Mouse (Mus musculus) embryonic facial prominence, embryonic 12.5 days (tissue): ENCODE measurements around the gene Tex33. TPM values are rescaled to one million over a fixed set of nuclear protein-coding genes. Genes with fewer than 3 reads are reported as not detected.

Source experiments
- ATAC-seq: fragments of 200-750 bp; cut with Nextera tagmentation; 2 replicates; pipeline ENCODE4 v1.8.0; 2017; ENCODE audit not compliant: insufficient number of reproducible peaks, insufficient read depth, low FRiP score, low TSS enrichment
- H3K27ac ChIP-seq: fragments of 300-500 bp; sonication (generic); 2 replicates; pipeline ENCODE4 v1.5.1; 2016; ENCODE audit warnings: mild to moderate bottlenecking
- H3K27me3 ChIP-seq: fragments of 300-500 bp; sonication (generic); 2 replicates; pipeline ENCODE4 v1.6.1; 2016; ENCODE audit warnings: mild to moderate bottlenecking, moderate library complexity
- H3K36me3 ChIP-seq: fragments of 300-500 bp; sonication (generic); 2 replicates; pipeline ENCODE4 v1.6.1; 2016; ENCODE audit warnings: mild to moderate bottlenecking
- H3K4me1 ChIP-seq: fragments of 300-500 bp; sonication (generic); 2 replicates; pipeline ENCODE4 v1.6.1; 2016
- H3K4me2 ChIP-seq: fragments of 300-500 bp; sonication (generic); replicated peaks from 2 replicates; pipeline ENCODE4 v1.6.1; 2016; ENCODE audit warnings: mild to moderate bottlenecking, moderate library complexity
- H3K4me3 ChIP-seq: fragments of 300-500 bp; sonication (generic); 2 replicates; pipeline ENCODE4 v1.5.1; 2016; ENCODE audit warnings: mild to moderate bottlenecking
- H3K9ac ChIP-seq: fragments of 300-500 bp; sonication (generic); 2 replicates; pipeline ENCODE4 v1.6.1; 2016; ENCODE audit warnings: mild to moderate bottlenecking, moderate library complexity
- H3K9me3 ChIP-seq: fragments of 300-500 bp; sonication (generic); 2 replicates; pipeline ENCODE4 v1.6.1; 2016; ENCODE audit warnings: mild to moderate bottlenecking, moderate library complexity
- WGBS: fragments of 180-500 bp; shearing (Covaris S2); methylation state at CpG from one replicate; pipeline ENCODE4 v1.1.7; 2016; 5-methylcytosine and 5-hydroxymethylcytosine counted together
- polyA plus RNA-seq: library from polyadenylated mRNA; unstranded; fragments of >200 nt; fragmentation: Nextera tagmentation; extraction: Ambion mirVana; gene quantifications from 2 replicates; pipeline ENCODE4 v1.2.1, GENCODE M21; 2016

The Tex33 gene
- polyA plus RNA-seq, 1 experiment from 2014 or later: not detected

- H3K27ac ChIP-seq: no peak overlapping the region
- whole genome bisulfite sequencing: 89% methylated on average over 14 of the region's 14 CpGs
These were observed 17.5 kb upstream of the Tex33 start for GRCm38 (mm10) chr15:78413083-78413718.

GRCm38 (mm10) chr15:78409570-78410052 lies 13.9 kb upstream of the Tex33 start:
- no peaks in the 10 kb centered on the region for H3K36me3 ChIP-seq
- peak overlapping the region; percentile 47 for H3K4me2 ChIP-seq
- no peaks in the 10 kb centered on the region for H3K9me3 ChIP-seq
- peaks cover 29% of the 10 kb centered on the region; the same call in 1 of the 2 replicates for H3K4me1 ChIP-seq
- H3K4me3 ChIP-seq: peak overlapping the region; percentile 25
- peaks cover 48% of the 10 kb centered on the region for H3K27me3 ChIP-seq
- no peak for ATAC-seq
- 13% methylated on average over 12 of the region's 12 CpGs for WGBS
- no peak overlapping the region for H3K9ac ChIP-seq
- H3K27ac ChIP-seq: no peak overlapping the region

More at GRCm38 (mm10) chr15:78413083-78413718, 17.5 kb upstream of the Tex33 start:
- no peaks in the 10 kb centered on the region for H3K36me3 ChIP-seq
- H3K4me2 ChIP-seq: no peak overlapping the region
- H3K27me3 ChIP-seq: peaks cover 41% of the 10 kb centered on the region
- ATAC-seq: no peak
- H3K4me3 ChIP-seq: no peak overlapping the region
- peaks cover 11% of the 10 kb centered on the region; the same call in 1 of the 2 replicates for H3K4me1 ChIP-seq
- no peak overlapping the region for H3K9ac ChIP-seq
- H3K9me3 ChIP-seq: no peaks in the 10 kb centered on the region

DNA sequence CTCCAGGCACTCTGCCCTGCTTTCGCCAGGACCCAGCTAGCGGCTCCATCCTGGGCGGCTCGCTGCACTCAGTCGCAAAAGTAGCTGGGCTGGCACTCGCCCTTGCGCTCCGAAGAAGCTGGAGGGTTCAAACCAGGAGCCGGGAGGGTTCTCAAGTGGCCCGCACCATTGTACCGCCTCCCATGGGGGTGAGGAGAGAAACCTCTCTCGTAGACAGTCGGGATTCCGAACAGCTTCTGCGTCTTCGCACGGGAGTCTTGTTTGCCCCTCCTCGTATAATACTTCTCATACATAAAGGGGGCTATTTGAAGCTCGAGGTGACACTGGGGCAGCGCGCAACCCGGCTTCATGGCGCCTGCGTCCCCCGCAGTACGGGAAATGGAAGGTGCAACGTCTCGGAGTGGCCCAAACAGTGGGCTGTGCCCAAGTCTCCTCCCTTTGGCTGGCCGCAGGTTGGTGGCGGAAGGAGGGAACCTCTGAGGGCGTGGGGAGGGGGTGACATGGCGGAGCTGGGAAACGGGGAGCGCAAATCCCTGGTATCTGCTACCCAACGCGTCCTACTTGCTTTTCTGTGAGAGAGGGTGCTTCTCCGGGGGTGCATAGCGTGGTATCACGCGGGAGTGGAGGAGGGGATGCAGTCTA lies 10.7 kb upstream of the Tex33 start, which contains the start of gene Mpst:
Mpst (plus strand) TSS at position 124 of the 642 bp plus-strand sequence.
- H3K9ac ChIP-seq: peak within 1 kb of the TSS; percentile 69
- H3K9me3 ChIP-seq: no peaks in the 10 kb centered on the region
- under 1% methylated on average over 40 of the region's 40 CpGs for WGBS
- H3K4me3 ChIP-seq: peak within 1 kb of the TSS; percentile 60
- peak; percentile 78 for ATAC-seq
- H3K27me3 ChIP-seq: peaks cover 39% of the 10 kb centered on the region
- H3K4me2 ChIP-seq: peak within 1 kb of the TSS; percentile 91
- H3K27ac ChIP-seq: peak within 1 kb of the TSS; percentile 92
- no peaks in the 10 kb centered on the region for H3K36me3 ChIP-seq
- peaks cover 44% of the 10 kb centered on the region for H3K4me1 ChIP-seq

DNA sequence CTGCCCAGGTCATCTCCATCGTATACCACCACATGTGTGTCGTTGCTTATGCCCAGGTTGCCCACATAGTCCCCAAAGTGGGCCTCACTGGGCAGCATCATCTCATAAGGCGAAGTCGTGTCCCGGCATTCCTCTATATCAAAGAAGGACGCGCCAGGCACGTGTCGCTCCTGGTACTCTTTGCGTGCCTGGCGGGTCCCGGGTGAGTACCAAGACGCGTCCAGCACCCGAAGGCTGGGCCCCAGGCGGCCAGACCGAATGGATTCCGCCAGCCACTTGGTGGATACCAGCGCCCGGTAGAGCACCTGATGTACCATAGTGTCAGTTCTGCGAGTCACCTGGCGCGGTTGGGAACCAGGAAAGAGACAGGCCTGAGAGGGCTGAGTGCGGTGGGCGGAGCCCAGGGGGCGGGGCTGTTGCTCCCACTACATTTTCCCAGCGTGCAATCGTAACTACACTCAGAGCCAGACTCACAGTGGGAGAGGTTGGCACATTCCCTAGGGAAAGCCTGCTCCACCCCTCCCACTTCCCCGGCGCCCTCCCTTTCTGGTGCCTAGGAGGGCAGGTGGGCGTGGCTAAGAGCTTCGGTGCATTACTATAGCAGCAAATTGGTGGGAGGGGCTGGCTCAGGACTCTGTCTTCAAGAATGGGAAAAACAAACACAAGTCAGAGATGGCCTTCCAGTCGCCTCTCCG lies 10.0 kb upstream of the Tex33 start, which contains the start of gene Tst:
Tst (minus strand) TSS at position 391 of the 695 bp plus-strand sequence.
- Histone ChIP-seq H3K9ac (peak within 1 kb of the TSS; percentile 69), H3K4me1 (peaks cover 44% of the 10 kb centered on the region)

DNA sequence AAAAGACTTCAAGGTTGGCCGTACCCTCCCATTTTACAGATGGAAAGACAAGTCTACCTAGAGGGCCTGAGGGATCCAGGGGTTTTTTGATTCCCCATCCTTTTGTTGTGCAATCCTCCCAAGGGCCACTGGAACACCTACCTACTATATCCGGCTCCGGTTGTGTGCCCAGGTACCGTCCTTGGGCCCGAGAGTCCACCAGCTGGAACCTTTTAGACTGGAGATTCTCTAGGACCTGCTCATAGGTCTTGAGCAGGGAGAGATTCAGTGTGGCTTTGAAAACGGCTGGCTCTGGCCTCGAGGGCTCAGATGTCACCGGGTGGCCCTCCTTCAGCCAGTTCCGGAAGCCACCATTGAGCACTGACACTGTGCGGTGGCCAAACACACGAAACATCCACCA lies 9.4 kb upstream of the Tex33 start:
- Histone ChIP-seq H3K4me2 (peak overlapping the region; percentile 91), H3K4me3 (peak overlapping the region; percentile 60), H3K27me3 (peaks cover 26% of the 10 kb centered on the region), H3K4me1 (peaks cover 40% of the 10 kb centered on the region), H3K9me3 (no peaks in the 10 kb centered on the region), H3K9ac (peak overlapping the region; percentile 69; the same call in 1 of the 2 replicates), H3K36me3 (no peaks in the 10 kb centered on the region), H3K27ac (no peak overlapping the region)
- no peak for ATAC-seq
- 50% methylated on average over 11 of the region's 11 CpGs for WGBS

More for the DNA sequence above, 10.0 kb upstream of the Tex33 start, which contains the start of gene Tst:
- Histone ChIP-seq H3K4me2 (peak within 1 kb of the TSS; percentile 91), H3K9me3 (no peaks in the 10 kb centered on the region), H3K27ac (peak within 1 kb of the TSS; percentile 92), H3K4me3 (peak within 1 kb of the TSS; percentile 60), H3K27me3 (peaks cover 32% of the 10 kb centered on the region), H3K36me3 (no peaks in the 10 kb centered on the region)
- ATAC-seq: peak; percentile 72
- 3% methylated on average over 34 of the region's 34 CpGs for WGBS

DNA sequence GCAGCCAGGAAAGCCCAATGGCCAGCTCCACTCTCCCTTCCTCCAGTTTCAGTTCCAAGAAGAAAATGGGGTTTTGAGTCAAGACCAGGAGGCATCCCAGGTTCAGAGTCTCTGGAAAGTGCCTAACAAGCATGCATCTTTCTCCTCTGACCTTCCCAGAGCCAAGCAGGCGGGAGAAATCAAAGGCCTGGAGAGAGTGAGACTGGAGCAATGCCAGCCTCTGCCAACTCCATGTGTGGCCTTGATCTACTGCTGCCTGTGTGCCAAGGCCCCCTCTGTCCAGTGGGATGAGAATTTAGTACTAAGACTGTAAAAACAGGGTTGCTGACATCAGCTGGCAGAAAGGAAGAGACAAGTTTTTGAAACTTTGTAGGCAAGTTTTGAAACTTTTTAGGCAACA lies 8.2 kb upstream of the Tex33 start:
- whole genome bisulfite sequencing: 58% methylated on average over 1 of the region's 1 CpGs
- Histone ChIP-seq H3K36me3 (no peaks in the 10 kb centered on the region), H3K4me3 (no peak overlapping the region), H3K4me2 (no peak overlapping the region), H3K9ac (no peak overlapping the region), H3K9me3 (no peaks in the 10 kb centered on the region), H3K27me3 (peaks cover 14% of the 10 kb centered on the region), H3K27ac (no peak overlapping the region), H3K4me1 (peaks cover 36% of the 10 kb centered on the region)
- ATAC-seq: no peak

DNA sequence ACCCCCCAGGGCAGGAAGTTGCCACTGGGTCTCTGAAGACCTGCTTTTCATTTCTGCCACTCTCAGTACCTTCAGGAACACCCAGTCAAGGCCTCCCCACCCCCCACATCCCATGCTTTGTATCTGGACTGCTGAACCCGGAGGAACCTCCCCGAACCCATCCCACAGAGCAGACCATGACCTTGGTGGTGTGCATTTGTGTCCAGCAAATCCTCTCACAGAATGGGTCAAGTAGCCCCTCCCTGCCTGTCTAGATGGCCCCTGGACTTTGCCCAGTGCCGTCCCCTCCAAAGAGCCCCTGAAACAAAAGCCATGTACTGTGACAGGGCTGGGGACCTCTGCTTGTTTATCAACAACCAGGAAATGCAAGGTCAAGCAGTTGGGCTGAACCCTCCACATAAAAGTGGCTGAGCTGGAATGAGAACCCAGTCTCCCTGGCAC lies 7.6 kb upstream of the Tex33 start:
- Histone ChIP-seq H3K4me3 (no peak overlapping the region), H3K9ac (no peak overlapping the region)
- 48% methylated on average over 3 of the region's 3 CpGs for WGBS

GRCm38 (mm10) chr15:78402423-78402822 lies 6.7 kb upstream of the Tex33 start:
- no peak for ATAC-seq
- H3K9me3 ChIP-seq: no peaks in the 10 kb centered on the region
- 73% methylated on average over 7 of the region's 7 CpGs for WGBS
- H3K36me3 ChIP-seq: no peaks in the 10 kb centered on the region
- H3K4me1 ChIP-seq: peaks cover 32% of the 10 kb centered on the region
- H3K27me3 ChIP-seq: peaks cover under 1% of the 10 kb centered on the region; the same call in 1 of the 2 replicates
- no peak overlapping the region for H3K4me2 ChIP-seq
- H3K4me3 ChIP-seq: no peak overlapping the region
- no peak overlapping the region for H3K9ac ChIP-seq
- no peak overlapping the region for H3K27ac ChIP-seq

More for the DNA sequence above, 7.6 kb upstream of the Tex33 start:
- no peak overlapping the region for H3K27ac ChIP-seq
- no peaks in the 10 kb centered on the region for H3K9me3 ChIP-seq
- no peak for ATAC-seq
- H3K4me1 ChIP-seq: peaks cover 36% of the 10 kb centered on the region
- H3K36me3 ChIP-seq: no peaks in the 10 kb centered on the region
- H3K4me2 ChIP-seq: no peak overlapping the region
- H3K27me3 ChIP-seq: peaks cover 8% of the 10 kb centered on the region

- H3K27ac ChIP-seq: no peak overlapping the region
- no peak overlapping the region for H3K4me2 ChIP-seq
- no peak overlapping the region for H3K4me3 ChIP-seq
- H3K9ac ChIP-seq: no peak overlapping the region
- 70% methylated on average over 4 of the region's 4 CpGs for WGBS
- peaks cover 27% of the 10 kb centered on the region for H3K4me1 ChIP-seq
- H3K27me3 ChIP-seq: no peaks in the 10 kb centered on the region
- H3K9me3 ChIP-seq: no peaks in the 10 kb centered on the region
- no peak for ATAC-seq
- H3K36me3 ChIP-seq: no peaks in the 10 kb centered on the region
These were observed 6.2 kb upstream of the Tex33 start for GRCm38 (mm10) chr15:78401921-78402320.

DNA sequence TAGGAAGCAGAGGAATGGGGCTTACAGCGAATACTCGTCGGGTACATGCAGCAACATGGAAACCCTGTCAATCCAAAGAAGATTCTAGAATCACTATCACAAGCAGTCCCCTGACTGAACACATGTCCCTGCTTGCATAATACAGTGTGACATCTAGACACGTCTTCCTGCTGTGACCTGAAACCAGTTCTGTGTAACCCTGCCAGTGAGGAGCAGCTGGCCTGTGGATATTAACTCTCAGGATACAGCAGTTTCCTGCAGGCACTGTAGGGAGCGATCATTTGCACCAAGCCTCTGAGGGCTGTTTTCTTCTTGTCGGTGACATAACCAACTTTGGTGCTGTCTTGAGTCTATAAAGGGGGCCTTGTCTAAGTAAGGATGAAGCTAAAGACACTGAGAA lies 5.6 kb upstream of the Tex33 start:
- 70% methylated on average over 6 of the region's 6 CpGs for WGBS
- H3K27ac ChIP-seq: no peak overlapping the region
- no peaks in the 10 kb centered on the region for H3K27me3 ChIP-seq

DNA sequence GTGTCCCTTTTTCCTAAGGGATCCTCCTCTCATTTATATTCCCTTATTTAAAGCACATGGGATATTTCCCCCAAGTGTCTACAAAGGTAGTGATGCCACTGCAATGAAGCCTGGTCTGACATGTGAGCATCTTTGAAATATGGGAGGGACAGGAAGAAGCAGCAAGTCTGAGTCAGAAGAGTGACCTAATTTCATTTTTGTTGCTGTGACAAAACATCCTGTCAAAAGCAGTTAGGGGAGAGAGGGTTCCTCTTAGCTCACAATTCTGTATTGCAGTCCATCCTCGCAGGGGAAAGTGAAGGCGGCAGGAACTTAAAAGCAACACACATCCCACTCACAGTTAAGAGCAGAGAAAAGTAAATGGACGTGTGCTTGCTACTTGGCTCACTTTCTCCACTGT lies 4.9 kb downstream of the Tex33 start:
- Histone ChIP-seq H3K27me3 (no peaks in the 10 kb centered on the region), H3K27ac (no peak overlapping the region), H3K4me2 (no peak overlapping the region), H3K9ac (no peak overlapping the region), H3K4me3 (no peak overlapping the region), H3K4me1 (no peaks in the 10 kb centered on the region), H3K36me3 (no peaks in the 10 kb centered on the region), H3K9me3 (no peaks in the 10 kb centered on the region)
- no peak for ATAC-seq
- WGBS: 88% methylated on average over 3 of the region's 3 CpGs

More for the DNA sequence above, 5.6 kb upstream of the Tex33 start:
- no peaks in the 10 kb centered on the region for H3K9me3 ChIP-seq
- peaks cover 26% of the 10 kb centered on the region for H3K4me1 ChIP-seq
- H3K9ac ChIP-seq: no peak overlapping the region
- H3K4me3 ChIP-seq: no peak overlapping the region
- no peak for ATAC-seq
- no peaks in the 10 kb centered on the region for H3K36me3 ChIP-seq
- no peak overlapping the region for H3K4me2 ChIP-seq
